Mouse (Mus musculus) gonadal fat pad, adult 2 months (tissue): ENCODE results near the gene Naa15. TPM values are rescaled to one million over a fixed set of nuclear protein-coding genes. Genes with fewer than 3 reads are reported as not detected.
"Not testable (repeated sequence)": the region's sequence is repeated elsewhere in the genome, so short reads cannot be mapped to it uniquely, and the experiment has no call there.

Source experiments
- DNase-seq: peaks from one replicate; pipeline ENCODE4 v3.0.0-alpha.2; 2012; ENCODE audit warnings: low read depth
- polyA plus RNA-seq: library from polyadenylated mRNA; depleted of rRNA; stranded (reverse); fragments of >200 nt; gene quantifications from 2 replicates; pipeline ENCODE4 v1.2.3, GENCODE M21; 2012; rRNA removed

Gene Naa15
- polyA plus RNA-seq = 4.1 and 4.5 TPM in 2 replicates

DNA sequence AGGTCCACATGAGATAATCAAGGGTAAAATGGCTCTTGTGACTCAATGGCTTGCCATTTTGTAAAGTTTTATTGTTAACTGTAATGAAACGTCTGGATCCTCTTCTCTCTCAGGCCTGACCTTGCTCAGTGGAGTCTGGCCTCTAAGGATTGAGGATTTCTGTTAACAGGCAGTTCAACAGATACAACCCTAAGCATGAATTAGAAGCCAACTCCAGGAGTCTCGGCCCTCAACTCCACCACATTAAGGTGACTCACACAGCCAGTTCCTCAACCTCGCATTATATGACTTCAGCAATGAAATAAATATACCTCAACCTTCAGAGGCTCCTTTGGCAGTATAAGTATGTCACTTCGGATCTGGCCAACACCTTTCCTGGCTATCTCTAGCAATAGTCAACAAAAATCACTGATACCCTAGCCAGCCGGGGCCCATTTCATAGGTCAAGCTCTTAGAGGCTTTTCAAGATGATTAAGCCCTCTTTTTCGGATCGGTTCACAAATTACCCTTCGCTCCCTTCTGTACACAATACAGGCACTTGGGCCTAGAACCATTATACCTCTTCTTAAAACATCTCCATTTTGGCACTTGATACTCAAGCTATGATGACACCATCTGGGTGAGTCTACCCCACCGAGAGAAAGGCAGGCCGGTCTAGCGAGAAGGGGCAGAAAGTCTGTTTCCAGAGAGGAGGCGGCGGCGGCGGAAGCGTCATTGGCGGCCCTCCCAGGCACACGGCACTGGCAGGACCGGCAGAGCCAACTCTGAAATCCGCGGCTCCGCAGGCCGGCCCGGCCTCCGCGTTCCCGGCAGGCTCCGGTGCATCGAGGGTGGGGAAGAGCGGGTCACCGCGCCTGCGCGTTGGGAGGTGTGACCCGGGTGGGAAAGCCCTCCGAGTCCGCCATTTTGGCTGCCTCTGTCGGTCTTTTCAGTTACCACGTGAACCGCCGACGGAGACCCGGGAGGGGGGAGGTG lies at the start of gene Naa15:
TSS of gene Naa15 (plus strand) at position 51 of the 975 bp plus-strand sequence.
- DNase-seq = no peak

DNA sequence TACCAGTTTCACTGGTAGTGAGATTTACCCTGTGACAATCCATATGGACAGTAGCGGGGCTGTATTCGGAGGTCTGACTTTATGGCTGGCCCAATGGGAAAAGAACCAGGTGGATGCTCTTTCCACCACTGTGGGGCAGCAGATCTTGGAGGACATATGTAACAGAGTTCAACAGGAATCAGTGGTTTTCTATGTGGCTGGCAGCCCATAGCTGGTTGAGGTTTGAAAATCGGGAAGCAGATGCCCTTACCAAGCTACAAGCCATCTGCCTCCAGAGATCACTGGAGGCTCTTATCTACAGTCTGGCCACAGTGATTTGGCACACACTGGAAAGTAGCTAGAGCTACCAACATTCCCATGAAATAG lies 49.4 kb upstream of the Naa15 start:
- DNase-seq = no peak

- DNase-seq = no peak
These were observed 48.0 kb upstream of the Naa15 start for GRCm38 (mm10) chr3:51366926-51367325.

DNA sequence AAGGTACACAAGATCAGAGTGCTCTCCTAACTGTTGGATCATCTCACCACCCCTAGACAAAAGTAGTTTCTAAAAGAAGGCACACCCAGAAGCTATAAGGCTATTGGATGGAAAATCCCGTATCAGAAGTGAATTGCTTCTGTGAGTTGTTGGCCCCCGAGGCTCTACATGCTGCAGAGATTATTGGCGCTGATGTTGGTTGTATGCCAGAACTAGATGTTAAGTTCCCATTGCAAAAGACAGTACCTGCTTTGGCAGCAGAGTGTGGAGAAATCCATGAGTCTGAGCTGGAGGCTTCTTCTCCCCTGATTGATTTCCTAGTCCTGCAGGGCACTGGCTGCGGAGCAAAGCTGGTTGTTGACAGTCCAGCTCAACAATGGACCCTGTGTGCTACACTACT lies 46.9 kb upstream of the Naa15 start:
- peak; percentile 80 for DNase-seq

GRCm38 (mm10) chr3:51371826-51372225 lies 43.1 kb upstream of the Naa15 start:
- no peak for DNase-seq

DNA sequence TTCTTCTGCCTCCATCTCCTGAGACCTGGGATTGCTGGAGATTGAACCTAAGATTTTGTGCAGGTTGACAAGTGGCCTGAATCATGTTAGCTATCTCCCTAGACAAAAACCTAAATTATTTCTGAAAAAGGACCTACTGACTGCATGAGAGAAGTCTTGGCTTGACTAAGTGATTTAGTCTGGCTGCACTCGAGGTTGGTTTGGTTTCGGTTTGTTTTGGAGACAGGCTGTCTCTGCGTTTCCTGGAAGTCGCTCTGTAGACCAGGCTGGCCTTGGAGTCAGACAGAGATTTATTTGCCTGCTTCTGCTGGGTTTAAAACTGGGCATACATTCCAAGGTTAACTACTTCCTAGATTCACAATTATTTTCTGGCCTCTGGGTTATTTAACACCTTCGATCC lies 42.1 kb upstream of the Naa15 start:
- DNase-seq = no peak

DNA sequence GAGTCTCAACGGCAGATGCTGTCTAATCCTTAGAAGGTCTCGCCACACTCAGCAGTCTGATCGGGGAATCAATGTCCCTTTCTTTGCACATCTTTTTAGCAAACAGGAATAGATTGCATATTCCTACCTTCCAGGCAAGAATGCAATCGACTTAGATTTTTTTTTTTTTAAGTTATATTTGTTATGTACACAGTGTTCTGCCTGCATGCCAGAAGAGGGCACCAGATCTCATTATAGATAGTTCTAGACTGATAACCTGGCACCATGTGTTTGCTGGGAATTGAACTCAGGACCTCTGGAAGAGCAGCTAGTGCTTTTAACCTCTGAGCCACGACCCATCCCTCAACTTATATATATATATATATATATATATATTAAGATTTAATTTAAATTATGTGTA lies 41.4 kb upstream of the Naa15 start:
- DNase-seq = no peak

DNA sequence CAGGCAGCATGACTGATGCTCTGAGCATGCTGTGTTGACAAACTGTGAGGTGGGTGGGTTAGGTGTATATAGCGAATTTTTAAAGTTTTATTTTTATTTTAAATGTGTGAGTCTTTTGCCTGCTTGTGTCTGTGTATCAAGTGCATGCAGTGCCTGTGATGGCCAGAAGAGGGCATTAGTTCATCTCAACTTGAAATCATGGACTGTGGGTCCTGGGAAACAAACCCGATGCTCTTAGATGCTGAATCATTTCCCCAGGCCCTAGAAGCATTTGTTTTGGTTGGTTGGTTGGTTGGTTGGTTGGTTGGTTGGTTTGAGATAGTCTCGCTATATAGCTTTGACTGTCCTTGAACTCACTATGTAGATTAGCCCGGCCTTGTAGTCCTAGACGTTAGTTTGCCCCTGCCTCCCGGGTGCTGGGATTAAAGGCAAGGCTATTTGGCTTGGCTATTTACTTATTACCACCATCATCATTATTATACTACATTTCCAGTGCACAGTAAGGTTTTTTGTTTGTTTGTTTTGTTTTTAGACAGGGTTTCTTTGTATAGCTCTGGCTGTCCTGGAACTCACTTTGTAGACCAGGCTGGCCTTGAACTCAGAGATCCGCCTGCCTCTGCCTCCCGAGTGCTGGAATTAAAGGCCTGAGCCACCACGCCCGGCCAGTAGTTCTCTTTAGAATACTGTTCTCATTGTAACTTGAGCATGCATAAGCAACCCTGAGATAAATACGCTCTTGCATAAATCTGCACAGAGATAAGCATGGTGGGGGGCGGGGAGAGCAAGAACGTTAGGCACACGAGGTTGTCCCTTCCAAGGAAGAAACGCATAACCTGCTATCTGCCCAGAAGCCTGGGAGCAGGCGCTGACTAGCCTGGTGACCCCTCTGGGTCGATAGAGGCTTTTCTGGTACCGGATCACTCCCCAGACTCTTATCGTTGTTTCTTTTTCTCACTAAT lies 39.4 kb upstream of the Naa15 start:
- no peak for DNase-seq

GRCm38 (mm10) chr3:51377878-51378664 lies 36.9 kb upstream of the Naa15 start:
- DNase-seq = no peak

DNA sequence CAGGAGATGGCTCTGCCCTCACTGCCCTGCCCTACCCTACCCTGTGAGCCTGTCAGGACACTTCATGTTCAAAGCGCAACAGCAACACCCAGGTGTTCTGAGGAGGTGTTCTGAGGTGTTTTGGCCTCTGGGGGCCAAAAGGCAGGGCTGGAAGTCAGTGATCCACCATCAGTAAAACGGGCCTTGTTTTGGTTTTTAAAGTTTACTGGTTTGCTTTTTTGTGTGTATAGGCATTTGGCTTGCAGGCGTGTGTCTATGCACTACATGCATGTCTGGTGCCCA lies 36.3 kb upstream of the Naa15 start:
- DNase-seq = no peak

- no peak for DNase-seq
These were observed 34.9 kb upstream of the Naa15 start for GRCm38 (mm10) chr3:51379786-51380659.

DNA sequence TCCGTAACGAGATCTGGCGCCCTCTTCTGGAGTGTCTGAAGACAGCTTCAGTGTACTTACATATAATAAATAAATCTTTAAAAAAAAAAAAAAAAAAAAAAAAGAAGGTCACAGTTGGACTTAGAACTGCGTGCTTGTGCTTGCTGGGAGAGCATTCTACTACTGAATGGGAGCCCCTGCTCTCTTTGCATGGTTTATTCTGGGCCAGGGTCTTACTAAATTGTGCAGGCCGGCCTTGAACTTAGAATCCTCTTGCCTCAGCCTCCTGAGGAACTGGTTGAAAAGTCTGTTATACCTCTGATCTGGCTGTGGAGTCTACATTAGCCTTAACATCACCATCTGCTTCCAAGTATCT lies 34.3 kb upstream of the Naa15 start:
- no peak for DNase-seq

DNA sequence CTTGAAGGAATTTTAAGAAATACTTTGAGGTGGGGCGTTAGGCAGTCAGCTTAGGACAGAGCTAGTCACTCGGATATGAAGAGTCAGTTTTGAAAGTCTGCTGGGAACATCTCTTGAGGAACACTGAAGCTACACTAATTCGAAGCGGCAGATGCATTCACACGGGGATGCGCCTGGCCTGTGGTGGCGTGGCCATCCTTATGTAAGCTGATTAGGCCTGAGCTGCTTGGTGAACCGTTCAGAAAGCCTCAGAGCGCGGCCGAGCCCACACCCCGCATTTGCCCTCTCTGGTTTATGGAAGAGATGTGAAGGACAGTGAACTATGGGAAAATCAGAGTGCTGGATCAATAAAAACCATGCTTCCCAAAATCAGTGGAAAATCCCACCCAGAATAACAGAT lies 31.5 kb upstream of the Naa15 start:
- no peak for DNase-seq

- no peak for DNase-seq
These were observed 28.4 kb upstream of the Naa15 start for GRCm38 (mm10) chr3:51386441-51387133.

DNA sequence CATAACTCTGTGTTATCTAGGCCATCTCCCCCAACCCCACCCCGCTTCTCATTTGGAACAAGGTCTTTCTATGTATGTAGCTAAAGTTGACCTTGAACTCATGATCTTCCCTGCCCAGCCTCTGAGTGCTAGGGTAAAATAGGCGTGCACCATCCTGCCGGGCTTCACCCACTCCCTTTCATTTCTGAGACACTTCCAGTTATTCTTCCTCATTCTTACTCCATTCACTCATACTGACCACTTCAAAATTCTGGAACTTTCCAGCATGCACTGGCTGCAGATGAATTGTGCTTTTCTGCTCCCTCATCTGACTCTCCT lies 27.9 kb upstream of the Naa15 start:
- DNase-seq = no peak

GRCm38 (mm10) chr3:51387868-51388381 lies 27.0 kb upstream of the Naa15 start:
- DNase-seq = no peak

- no peak for DNase-seq
These were observed 26.0 kb upstream of the Naa15 start for GRCm38 (mm10) chr3:51388904-51389303.

GRCm38 (mm10) chr3:51391095-51391494 lies 23.9 kb upstream of the Naa15 start:
- DNase-seq = no peak

DNA sequence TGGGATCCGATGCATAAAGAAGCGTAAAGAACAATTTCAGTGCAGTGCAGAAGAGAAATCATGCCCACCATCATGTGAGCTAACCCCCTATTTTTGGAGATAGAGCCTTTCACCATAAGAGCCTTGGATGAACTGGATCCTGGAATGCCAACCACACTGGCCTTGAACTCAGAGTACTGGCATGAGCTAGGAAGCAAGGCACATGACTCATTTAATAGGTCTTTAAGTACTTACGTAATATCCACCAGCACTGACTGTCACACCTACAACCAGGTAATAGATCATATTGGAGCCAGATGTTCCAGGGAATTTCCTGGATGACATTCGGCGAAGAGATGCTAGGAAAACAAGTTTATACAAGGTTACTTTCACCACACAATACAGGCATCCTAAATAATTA lies 23.4 kb upstream of the Naa15 start:
- no peak for DNase-seq

- not testable (repeated sequence) for DNase-seq
These were observed 21.9 kb upstream of the Naa15 start for GRCm38 (mm10) chr3:51393018-51393417.
